Mouse (Mus musculus) C2C12 (cell line): ENCODE results near the gene Dedd.

ENCODE experiments used
- CEBPB ChIP-seq: IDR thresholded peaks from one replicate; pipeline ENCODE4 v1.6.1; 2011; ENCODE audit warnings: low read depth, mild to moderate bottlenecking, control low read depth, moderate library complexity
- CTCF ChIP-seq: IDR thresholded peaks from one replicate; pipeline ENCODE4 v1.5.1; 2011; ENCODE audit not compliant: control insufficient read depth, insufficient read depth, insufficient read length
- FOSL1 ChIP-seq: IDR thresholded peaks from one replicate; pipeline ENCODE4 v1.8.0; 2011; ENCODE audit warnings: mild to moderate bottlenecking, low read length; ENCODE audit not compliant: poor library complexity, insufficient read depth, severe bottlenecking
- MAX ChIP-seq: IDR thresholded peaks from one replicate; pipeline ENCODE4 v1.6.1; 2011; ENCODE audit warnings: mild to moderate bottlenecking, control low read depth
- MYOD1 ChIP-seq: IDR thresholded peaks from one replicate; pipeline ENCODE4 v1.6.1; 2011; ENCODE audit warnings: low read depth; ENCODE audit not compliant: control insufficient read depth, insufficient read length
- MYOG ChIP-seq: IDR thresholded peaks from one replicate; pipeline ENCODE4 v1.6.1; 2011; ENCODE audit not compliant: control insufficient read depth, insufficient read length; ENCODE audit errors: extremely low read depth

DNA sequence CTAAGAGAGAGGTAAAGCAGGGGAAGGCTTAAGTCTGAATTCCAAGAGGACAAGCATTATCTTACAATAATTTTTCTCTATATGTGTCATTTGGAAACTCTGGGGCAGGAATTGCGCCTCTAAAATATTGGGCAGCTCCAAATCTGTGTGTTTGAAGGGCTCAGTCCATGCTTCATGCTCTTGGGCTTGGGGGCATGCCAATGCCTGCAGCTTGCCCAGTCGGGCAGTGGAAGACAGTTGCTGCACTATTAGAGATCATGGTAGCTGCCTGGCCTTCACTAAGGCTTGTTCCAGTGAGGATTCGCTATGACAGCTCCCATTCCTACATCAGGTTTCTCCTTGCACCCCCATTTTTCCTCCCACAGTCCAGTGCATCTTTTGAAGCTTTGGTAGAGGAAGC, 19.7 kb downstream of the Dedd start:
- no peak for TF ChIP-seq MAX
- TF ChIP-seq CTCF, result no peak
- no peak for TF ChIP-seq FOSL1
- TF ChIP-seq MYOG, result no peak
- no peak for TF ChIP-seq MYOD1
- no peak for TF ChIP-seq CEBPB
